Mouse (Mus musculus) intestine, embryonic 14.5 days (tissue): ENCODE data around the gene Rfpl4b. TPM values are rescaled to one million over a fixed set of nuclear protein-coding genes. Genes with fewer than 3 reads are reported as not detected.

Source experiments
- ATAC-seq: fragments of 200-750 bp; cut with Nextera tagmentation; replicated peaks from 2 replicates; pipeline ENCODE4 v1.8.0; 2017; ENCODE audit warnings: low read depth, moderate number of reproducible peaks, moderate TSS enrichment, moderate library complexity; ENCODE audit not compliant: low FRiP score, low TSS enrichment
- DNase-seq: peaks from one replicate; pipeline ENCODE4 v3.0.0-alpha.2; 2018; ENCODE audit warnings: low spot score
- H3K27ac ChIP-seq: fragments of 300-500 bp; sonication (generic); 2 replicates; pipeline ENCODE4 v1.5.1; 2014; ENCODE audit warnings: low read depth, mild to moderate bottlenecking, control low read depth
- H3K27me3 ChIP-seq: fragments of 300-500 bp; sonication (generic); replicated peaks from 2 replicates; pipeline ENCODE4 v1.6.1; 2014; ENCODE audit warnings: low read length, control low read depth; ENCODE audit not compliant: control insufficient read depth, insufficient read depth
- H3K36me3 ChIP-seq: fragments of 300-500 bp; sonication (generic); 2 replicates; pipeline ENCODE4 v1.6.1; 2014; ENCODE audit warnings: low read length, control low read depth; ENCODE audit not compliant: control insufficient read depth, insufficient read depth
- H3K4me1 ChIP-seq: fragments of 300-500 bp; sonication (generic); replicated peaks from 2 replicates; pipeline ENCODE4 v1.6.1; 2014; ENCODE audit warnings: low read length, control low read depth, mixed read lengths; ENCODE audit not compliant: control insufficient read depth, insufficient read depth
- H3K4me2 ChIP-seq: fragments of 300-500 bp; sonication (generic); 2 replicates; pipeline ENCODE4 v1.6.1; 2014; ENCODE audit warnings: low read length
- H3K4me3 ChIP-seq: fragments of 300-500 bp; sonication (generic); 2 replicates; pipeline ENCODE4 v1.5.1; 2014; ENCODE audit warnings: low read depth, low read length, control low read depth, mixed read lengths
- H3K9ac ChIP-seq: fragments of 300-500 bp; sonication (generic); 2 replicates; pipeline ENCODE4 v1.6.1; 2014; ENCODE audit warnings: mild to moderate bottlenecking, low read length
- H3K9me3 ChIP-seq: fragments of 300-500 bp; sonication (generic); 2 replicates; pipeline ENCODE4 v1.6.1; 2016; ENCODE audit warnings: low read length, control low read depth; ENCODE audit not compliant: control insufficient read depth
- WGBS: fragments of 180-500 bp; shearing (Covaris S2); extraction: QIAGEN DNeasy Blood & Tissue Kit; methylation state at CpG from one replicate; pipeline ENCODE4 v1.1.7; 2014; 5-methylcytosine and 5-hydroxymethylcytosine counted together
- polyA plus RNA-seq: library from polyadenylated mRNA; unstranded; fragments of >200 nt; fragmentation: Nextera tagmentation; extraction: Ambion mirVana; gene quantifications from 2 replicates; pipeline ENCODE4 v1.2.1, GENCODE M21; 2014

Gene Rfpl4b
- polyA plus RNA-seq, 1 experiment from 2014 or later, result not detected

- H3K4me1 ChIP-seq, result no peaks in the 10 kb centered on the region
- 70% methylated on average over 3 of the region's 3 CpGs for WGBS
- no peaks in the 10 kb centered on the region for H3K36me3 ChIP-seq
- ATAC-seq (no peak), DNase-seq (no peak)
- H3K9ac ChIP-seq, result no peak overlapping the region
- H3K27ac ChIP-seq, result no peak overlapping the region
- no peak overlapping the region for H3K4me3 ChIP-seq
- H3K4me2 ChIP-seq, result no peak overlapping the region
- H3K9me3 ChIP-seq, result no peaks in the 10 kb centered on the region
- no peaks in the 10 kb centered on the region for H3K27me3 ChIP-seq
These were observed 33.0 kb downstream of the Rfpl4b start for GRCm38 (mm10) chr10:38788612-38789011.

Other genes with a start within 250 kb of the Rfpl4b start
- gene Lama4, start 143.7 kb upstream of the Rfpl4b start, polyA plus RNA-seq, result 69.6 and 70.2 TPM in 2 replicates